Mouse (Mus musculus) embryonic fibroblast, embryonic 13.5 days (primary cell): Measurements from ENCODE around the gene Map2k4. TPM values are rescaled to one million over a fixed set of nuclear protein-coding genes. Genes with fewer than 3 reads are reported as not detected.

Experiments
- H3K27ac ChIP-seq: 2 replicates; pipeline ENCODE4 v1.5.1; 2012; ENCODE audit warnings: low read length, control low read depth, inconsistent platforms; ENCODE audit not compliant: insufficient read depth
- H3K4me1 ChIP-seq: 2 replicates; pipeline ENCODE4 v1.6.1; 2011; ENCODE audit warnings: low read length; ENCODE audit not compliant: control insufficient read depth, insufficient read depth
- H3K4me3 ChIP-seq: 2 replicates; pipeline ENCODE4 v1.5.1; 2011; ENCODE audit warnings: mild to moderate bottlenecking, control low read depth, low read length; ENCODE audit not compliant: insufficient read depth
- CTCF ChIP-seq: IDR thresholded peaks from 2 replicates; pipeline ENCODE4 v1.5.1; 2011; ENCODE audit warnings: mild to moderate bottlenecking, control low read depth, low read length, moderate library complexity, borderline replicate concordance; ENCODE audit not compliant: insufficient read depth
- POLR2A ChIP-seq: IDR thresholded peaks from 2 replicates; pipeline ENCODE4 v1.6.1; 2011; ENCODE audit warnings: low read depth, mild to moderate bottlenecking, control low read depth, low read length, moderate library complexity
- polyA plus RNA-seq: library from polyadenylated mRNA; stranded (reverse); fragments of >200 nt; gene quantifications from 2 replicates; pipeline ENCODE4 v1.2.4, GENCODE M21; 2011; ENCODE audit warnings: low read depth; ENCODE audit not compliant: missing spikeins, insufficient read length

Map2k4 gene
- polyA plus RNA-seq, 1 experiment: 60.0 TPM

- Histone ChIP-seq H3K4me1 (no peaks in the 10 kb centered on the region), H3K4me3 (no peak overlapping the region), H3K27ac (no peak overlapping the region)
- no peak for TF ChIP-seq CTCF
- no peak for TF ChIP-seq POLR2A
Observed at GRCm38 (mm10) chr11:65723715-65724114, 64.4 kb downstream of the Map2k4 start.

- Histone ChIP-seq H3K27ac (no peak overlapping the region), H3K4me1 (no peaks in the 10 kb centered on the region), H3K4me3 (no peak overlapping the region)
- TF ChIP-seq POLR2A (no peak), CTCF (no peak)
Observed at GRCm38 (mm10) chr11:65721615-65722014, 66.5 kb downstream of the Map2k4 start.

- Histone ChIP-seq H3K27ac (no peak overlapping the region), H3K4me3 (no peak overlapping the region), H3K4me1 (no peaks in the 10 kb centered on the region)
- TF ChIP-seq CTCF: no peak
- TF ChIP-seq POLR2A: no peak
Observed at GRCm38 (mm10) chr11:65719960-65720359, 68.1 kb downstream of the Map2k4 start.

- Histone ChIP-seq H3K4me1 (no peaks in the 10 kb centered on the region), H3K27ac (no peak overlapping the region), H3K4me3 (no peak overlapping the region)
- TF ChIP-seq POLR2A (no peak), CTCF (no peak)
Observed at GRCm38 (mm10) chr11:65713830-65714229, 74.3 kb downstream of the Map2k4 start.

- Histone ChIP-seq H3K4me1 (no peaks in the 10 kb centered on the region), H3K4me3 (no peak overlapping the region), H3K27ac (no peak overlapping the region)
- no peak for TF ChIP-seq CTCF
- TF ChIP-seq POLR2A: no peak
Observed at GRCm38 (mm10) chr11:65712754-65713306, 75.3 kb downstream of the Map2k4 start.

GRCm38 (mm10) chr11:65706784-65707183, 81.3 kb downstream of the Map2k4 start:
- TF ChIP-seq POLR2A: no peak
- no peak for TF ChIP-seq CTCF
- no peak overlapping the region for H3K4me3 ChIP-seq
- H3K4me1 ChIP-seq: no peaks in the 10 kb centered on the region
- no peak overlapping the region for H3K27ac ChIP-seq

- TF ChIP-seq POLR2A (no peak), CTCF (no peak)
- H3K4me1 ChIP-seq: no peaks in the 10 kb centered on the region
- H3K4me3 ChIP-seq: no peak overlapping the region
- no peak overlapping the region for H3K27ac ChIP-seq
Observed at GRCm38 (mm10) chr11:65706176-65706575, 81.9 kb downstream of the Map2k4 start.

GRCm38 (mm10) chr11:65704861-65705260, 83.2 kb downstream of the Map2k4 start:
- no peak overlapping the region for H3K4me3 ChIP-seq
- no peak overlapping the region for H3K27ac ChIP-seq
- TF ChIP-seq CTCF (no peak), POLR2A (no peak)
- H3K4me1 ChIP-seq: no peaks in the 10 kb centered on the region

GRCm38 (mm10) chr11:65678824-65679402, 109.2 kb downstream of the Map2k4 start:
- Histone ChIP-seq H3K4me1 (no peaks in the 10 kb centered on the region), H3K4me3 (no peak overlapping the region), H3K27ac (no peak overlapping the region)
- TF ChIP-seq CTCF (no peak), POLR2A (no peak)

- Histone ChIP-seq H3K4me1 (no peaks in the 10 kb centered on the region), H3K4me3 (no peak overlapping the region), H3K27ac (peak overlapping the region; percentile 56; the same call in 1 of the 2 replicates)
- TF ChIP-seq POLR2A (no peak), CTCF (no peak)
Observed at GRCm38 (mm10) chr11:65667348-65667969, 120.6 kb downstream of the Map2k4 start.
